Mouse (Mus musculus) megakaryocyte progenitor cell, adult 5-6 weeks (primary cell): ENCODE data around the gene Twf2. TPM values are rescaled to one million over a fixed set of nuclear protein-coding genes. Genes with fewer than 3 reads are reported as not detected.
"Not testable (repeated sequence)": the region's sequence is repeated elsewhere in the genome, so short reads cannot be mapped to it uniquely, and the experiment has no call there.

Experiments
- ATAC-seq: replicated peaks from 2 replicates; pipeline ENCODE4 v1.8.0; 2016; ENCODE audit warnings: mild to moderate bottlenecking, moderate TSS enrichment, inconsistent platforms; ENCODE audit not compliant: poor library complexity
- total RNA-seq, 2 experiments: library from RNA; stranded (forward) in 1 of 2; stranded (reverse) in 1 of 2; fragments of 157-497, 149-512 nt in 1 of 2; fragments of 200-1000 nt in 1 of 2; gene quantifications; 2 replicates each; pipeline versions ENCODE4 v1.2.3 to v1.2.4; 2015 to 2017

Gene Twf2
- 45.1 and 46.4 TPM in 2 replicates for total RNA-seq (2015)
- total RNA-seq (2017) = 67.5 and 80.6 TPM in 2 replicates

DNA sequence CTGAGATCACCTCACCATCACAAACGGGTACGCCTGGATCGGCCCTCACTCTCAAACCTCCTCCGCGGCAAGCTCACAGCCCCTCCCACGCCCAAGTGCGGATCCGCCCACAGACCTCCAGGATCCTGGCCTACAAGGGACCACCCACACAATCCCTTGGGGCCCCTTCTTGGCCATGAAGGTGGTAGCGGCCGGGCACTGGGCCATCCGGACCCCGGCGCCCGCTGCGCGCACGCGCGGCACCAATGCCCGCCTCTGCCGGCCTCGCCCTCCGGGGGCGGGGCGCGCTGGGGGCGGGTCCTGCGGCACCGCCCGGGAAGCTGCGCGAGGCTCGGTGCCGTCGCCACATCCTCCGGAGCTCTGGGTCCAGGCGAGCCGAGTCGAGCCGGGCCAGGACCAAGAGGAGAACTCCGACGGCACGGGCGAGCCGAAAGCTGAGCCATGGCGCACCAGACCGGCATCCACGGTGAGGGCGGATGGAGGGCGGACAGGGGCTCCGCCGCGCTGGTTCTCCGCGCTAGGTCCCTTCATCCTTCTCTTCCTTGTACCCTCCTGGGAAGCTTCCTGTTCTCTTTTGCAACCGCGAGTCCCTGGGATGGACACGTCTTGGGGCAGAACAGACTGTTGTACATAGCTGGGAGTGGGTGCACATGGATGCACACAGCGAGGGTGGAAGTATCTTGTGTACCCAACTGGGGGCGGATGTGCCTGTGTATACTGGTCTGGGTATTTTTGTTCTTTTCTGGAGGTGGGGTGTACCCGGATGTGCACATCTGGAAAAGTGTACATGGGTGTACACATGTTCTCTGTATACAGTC, at the start of gene Twf2:
Gene Twf2, plus strand, starts transcription at position 290 of the 818 bp plus-strand sequence.
- ATAC-seq = peak; percentile 65

DNA sequence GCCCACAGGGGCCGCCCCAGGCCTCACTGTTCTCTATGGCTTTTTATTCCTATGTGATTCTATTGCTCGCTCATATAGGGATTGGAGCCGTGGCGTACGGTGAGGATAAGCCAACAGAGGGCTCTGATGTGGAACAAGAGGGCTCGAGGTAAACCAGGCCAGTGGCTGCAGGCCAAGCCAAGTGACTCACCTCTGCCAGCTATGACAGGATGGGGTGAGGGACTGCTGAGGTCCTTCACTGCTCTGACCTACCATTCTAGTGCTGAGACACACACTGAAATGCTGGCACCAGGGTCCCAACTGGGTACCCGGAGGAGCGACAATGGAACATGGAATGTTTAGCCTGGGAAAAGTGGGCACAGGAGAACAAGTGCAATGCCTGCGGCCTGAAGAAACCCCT, 48.8 kb upstream of the Twf2 start:
- ATAC-seq = no peak

DNA sequence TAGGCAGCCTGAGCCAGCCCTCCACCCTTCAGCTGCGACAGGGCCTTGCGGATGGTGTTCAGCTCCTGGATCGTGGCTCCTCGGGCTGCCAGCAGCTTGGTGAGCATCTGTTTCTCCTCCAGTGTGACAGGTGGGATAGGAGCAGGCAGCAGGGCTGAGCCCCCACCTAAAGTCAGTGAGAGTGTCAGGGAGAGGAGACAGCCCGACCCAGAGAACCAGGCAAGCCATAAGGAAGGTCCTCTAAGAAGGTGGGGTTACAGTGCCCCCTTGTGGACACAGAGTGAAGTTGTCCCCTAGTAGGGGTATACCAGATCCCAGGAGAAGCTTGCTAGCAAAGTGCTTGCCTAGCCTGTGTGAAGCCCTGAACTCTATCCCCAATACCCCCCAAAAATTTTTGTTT, 46.5 kb upstream of the Twf2 start:
- ATAC-seq = peak; percentile 63

DNA sequence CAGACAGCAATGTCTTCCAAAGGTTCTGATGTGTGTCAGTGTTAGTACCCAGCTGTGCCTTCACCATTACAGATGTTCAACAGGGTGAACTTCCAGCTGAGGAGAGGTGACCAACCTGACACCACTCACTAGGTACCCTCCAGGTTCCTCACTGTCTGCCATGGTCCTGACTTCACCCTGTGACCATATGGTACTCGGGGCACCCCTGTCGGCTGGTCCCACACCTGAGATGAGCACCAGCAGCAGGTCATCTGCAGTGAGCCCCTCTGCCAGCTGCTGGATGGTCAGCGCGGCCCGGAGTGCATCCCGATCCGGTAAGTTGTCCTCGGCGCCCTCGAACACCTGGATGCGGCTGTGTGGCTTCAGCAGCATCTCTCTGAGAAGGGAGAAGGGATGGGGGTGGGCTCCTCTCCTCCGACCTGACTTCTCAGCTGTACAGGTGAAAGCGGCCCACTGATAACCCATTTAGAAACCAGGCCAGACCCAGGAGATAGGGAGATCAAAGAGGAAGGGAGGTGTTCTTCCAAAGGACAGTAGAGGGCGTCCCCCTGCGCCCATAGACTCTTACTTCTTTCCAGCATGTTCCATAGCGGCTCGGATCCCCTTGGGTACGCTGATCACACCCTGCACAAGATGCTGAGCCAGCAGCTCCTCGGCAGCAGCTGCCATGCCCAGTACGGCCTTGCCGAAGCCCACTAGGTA, 45.8 kb upstream of the Twf2 start:
- no peak for ATAC-seq

DNA sequence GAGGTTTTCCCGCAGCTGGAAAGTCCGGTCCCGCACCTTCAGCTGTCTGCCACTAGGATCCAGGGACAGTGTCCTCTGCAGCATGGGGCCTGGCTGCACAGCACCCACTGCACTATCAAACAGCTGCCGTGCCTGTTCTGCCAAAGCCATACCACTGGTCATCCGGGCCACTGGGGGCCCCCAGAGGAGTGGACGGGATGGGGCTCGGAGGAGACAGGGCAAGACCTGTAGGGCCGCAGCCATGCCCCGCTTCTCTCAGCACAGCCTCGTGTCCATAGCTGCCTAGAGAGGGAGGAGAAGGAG, 45.3 kb upstream of the Twf2 start:
- ATAC-seq = no peak

DNA sequence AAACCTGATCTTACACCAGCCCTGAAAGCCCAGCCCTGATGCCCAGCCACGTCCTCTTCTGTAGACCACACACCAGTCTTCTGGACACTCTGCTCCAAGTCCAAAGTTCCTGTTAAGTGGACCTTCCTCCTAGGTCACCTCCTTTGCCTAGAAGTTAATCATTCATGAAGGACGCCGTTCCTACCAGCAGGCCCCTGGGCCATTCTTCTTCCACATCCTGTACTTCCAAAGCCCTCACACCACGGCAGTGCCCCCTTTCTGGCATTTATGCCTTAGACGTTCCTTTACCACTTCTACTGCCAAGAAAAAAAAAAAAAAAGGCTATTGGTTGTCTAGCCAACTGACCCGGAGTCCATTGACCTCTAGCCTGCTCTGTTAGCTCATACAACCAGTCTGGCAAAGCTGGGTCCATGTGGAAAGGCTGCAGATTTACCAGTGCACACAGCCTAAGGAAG, 44.8 kb upstream of the Twf2 start, which contains the start of gene Glyctk:
Gene Glyctk, minus strand, starts transcription at position 102 of the 455 bp plus-strand sequence.
- no peak for ATAC-seq

DNA sequence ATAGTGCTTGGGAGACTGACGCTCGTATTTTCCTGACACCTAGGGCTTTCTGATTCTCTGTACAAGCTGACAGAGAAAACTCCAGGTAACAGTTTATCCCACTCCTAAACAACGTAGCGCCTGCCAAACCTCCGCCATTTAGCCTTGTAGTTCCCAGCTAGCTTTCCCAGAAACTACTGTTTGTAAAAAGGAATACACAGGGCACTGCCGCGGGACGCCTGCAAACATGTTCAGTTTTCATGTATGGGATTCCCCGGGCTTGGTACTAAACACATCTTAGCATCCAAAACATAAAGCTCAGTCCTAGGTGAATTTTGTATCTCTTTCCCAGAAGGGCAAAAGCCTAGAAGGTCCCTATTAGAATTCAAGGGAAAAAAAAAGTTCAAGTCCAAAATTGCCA, 43.7 kb upstream of the Twf2 start:
- no peak for ATAC-seq

DNA sequence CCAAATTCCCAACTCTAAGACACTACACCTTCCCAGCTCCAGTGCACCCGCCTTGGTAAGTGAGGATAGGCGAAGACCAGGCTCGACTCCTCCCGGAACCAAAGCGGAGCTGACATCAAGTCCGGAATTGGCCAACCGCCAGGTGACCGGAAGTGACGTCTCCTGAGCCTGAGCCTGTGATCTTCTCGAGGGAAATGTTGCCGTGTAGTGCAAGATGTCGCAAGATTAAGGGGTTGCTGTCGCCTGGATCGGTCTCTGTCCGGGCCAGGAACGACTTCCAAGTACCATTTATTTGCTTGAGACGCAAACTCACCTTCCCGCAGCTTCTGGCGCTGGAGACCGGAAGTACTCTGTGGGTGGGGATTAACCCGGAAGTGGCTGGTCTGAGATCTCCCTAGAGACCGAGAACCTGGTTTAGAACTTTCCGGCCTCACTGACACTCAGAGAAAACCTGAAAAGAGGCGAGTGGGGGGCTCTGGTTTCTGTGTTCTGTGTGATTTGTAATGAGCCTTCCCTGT, 43.1 kb upstream of the Twf2 start:
- peak; percentile 76 for ATAC-seq

DNA sequence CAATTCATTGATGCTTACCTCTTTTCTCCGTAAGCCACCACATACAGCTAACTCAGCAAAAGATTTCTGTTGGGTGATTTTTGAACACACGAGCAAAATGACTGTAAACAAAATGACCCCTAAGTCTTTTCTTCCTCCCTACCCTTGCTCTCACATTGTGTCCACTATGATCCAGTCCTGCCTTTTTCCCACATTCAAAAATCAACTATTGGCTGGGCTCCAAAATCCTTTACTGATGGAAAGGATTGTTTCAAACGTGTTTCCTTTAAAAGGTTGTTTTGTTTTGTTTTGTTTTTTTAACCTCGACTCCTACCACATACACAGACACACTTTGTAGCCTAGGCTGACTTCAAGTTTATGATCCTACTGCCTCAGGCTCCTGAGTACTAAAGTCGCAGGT, 42.5 kb upstream of the Twf2 start:
- ATAC-seq = no peak

DNA sequence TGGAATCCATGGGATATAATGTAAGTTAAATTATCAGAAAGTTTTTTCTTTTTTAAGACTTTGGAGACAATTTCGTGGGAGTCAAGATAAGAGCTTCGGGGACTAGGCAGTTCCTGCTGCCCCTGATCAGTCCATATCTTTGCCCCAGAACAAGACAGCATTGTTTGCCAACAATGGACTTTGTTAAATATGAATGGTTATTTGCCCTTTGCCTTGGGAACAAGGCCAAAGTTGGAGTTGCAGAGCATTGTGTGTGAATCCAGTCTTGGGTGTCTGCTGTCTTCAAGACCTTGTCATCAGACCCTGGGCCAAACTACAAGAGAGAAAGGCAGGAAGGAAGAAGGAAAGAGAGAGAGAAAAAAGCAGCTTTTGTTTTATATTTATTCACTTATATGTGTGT, 36.2 kb upstream of the Twf2 start:
- ATAC-seq = no peak

DNA sequence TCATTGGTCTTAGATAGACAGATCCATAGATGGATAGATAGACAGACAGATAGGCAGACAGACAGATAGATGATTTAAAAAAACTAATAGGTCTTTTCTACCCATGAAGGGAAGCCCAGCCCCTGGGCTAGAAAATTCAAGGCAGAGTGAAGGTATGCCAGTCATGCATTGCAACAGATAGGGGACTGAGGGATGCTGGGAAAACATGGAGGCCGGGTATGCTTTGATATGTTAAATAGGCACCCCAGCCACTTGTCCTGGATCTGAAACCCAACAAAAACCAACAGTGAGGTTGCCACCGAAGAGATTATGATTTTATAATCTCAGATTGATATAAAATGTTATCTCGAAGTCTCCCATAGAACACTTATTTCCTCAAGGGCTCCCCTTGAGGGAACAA, 35.7 kb upstream of the Twf2 start:
- ATAC-seq = no peak

DNA sequence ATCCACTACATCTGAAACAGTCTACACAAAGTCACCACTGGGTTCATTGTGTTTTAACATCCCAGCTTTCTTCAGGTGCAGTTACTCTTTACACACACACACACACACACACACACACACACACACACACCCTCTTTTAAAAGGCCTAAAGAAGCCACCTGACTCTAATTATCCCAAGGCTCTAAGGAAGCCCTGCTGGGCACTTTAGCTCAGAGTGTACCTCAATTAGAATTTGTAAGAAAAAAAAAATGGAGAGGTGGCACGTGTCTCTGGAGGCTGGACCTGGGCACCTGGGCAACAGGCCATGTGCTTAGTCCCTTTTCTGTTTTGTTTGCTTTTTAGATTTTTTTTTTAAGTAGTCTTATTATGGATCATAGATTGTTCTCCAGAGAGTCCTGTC, 35.2 kb upstream of the Twf2 start:
- no peak for ATAC-seq

DNA sequence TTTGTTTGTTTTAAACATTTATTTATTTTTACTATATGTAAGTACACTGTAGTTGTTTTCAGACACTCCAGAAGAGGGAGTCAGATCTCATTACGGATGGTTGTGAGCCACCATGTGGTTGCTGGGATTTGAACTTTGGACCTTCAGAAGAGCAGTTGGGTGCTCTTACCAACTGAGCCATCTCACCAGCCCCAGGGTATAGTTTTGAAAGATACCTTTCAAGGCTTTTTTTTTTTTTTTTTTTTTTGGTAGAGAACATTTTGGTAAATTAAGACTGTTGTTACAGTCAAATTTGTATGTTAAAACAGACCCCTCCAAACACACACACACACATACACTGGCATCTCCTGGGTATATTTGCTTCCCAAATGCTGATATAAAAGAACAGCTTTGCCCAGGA, 33.9 kb upstream of the Twf2 start:
- not testable (repeated sequence) for ATAC-seq

DNA sequence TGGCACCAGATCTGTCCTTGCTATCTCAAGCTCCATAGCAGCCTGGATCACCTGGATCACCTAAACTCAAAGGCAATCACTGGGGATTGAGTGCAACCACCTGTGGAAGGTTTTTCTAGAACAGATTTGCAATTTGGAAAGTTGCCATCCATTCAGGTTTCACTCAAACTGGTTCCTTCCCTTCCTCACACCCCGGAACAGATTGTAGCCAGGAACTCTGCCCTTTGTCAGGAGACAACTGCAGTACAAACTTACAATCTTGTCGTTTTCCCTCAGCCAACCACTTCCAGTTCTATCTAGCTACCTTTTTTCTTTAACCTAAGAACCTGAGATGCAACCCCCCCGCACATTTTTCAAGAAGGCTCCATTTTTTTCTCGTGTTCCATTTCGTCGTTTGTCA, 33.0 kb upstream of the Twf2 start:
- no peak for ATAC-seq

DNA sequence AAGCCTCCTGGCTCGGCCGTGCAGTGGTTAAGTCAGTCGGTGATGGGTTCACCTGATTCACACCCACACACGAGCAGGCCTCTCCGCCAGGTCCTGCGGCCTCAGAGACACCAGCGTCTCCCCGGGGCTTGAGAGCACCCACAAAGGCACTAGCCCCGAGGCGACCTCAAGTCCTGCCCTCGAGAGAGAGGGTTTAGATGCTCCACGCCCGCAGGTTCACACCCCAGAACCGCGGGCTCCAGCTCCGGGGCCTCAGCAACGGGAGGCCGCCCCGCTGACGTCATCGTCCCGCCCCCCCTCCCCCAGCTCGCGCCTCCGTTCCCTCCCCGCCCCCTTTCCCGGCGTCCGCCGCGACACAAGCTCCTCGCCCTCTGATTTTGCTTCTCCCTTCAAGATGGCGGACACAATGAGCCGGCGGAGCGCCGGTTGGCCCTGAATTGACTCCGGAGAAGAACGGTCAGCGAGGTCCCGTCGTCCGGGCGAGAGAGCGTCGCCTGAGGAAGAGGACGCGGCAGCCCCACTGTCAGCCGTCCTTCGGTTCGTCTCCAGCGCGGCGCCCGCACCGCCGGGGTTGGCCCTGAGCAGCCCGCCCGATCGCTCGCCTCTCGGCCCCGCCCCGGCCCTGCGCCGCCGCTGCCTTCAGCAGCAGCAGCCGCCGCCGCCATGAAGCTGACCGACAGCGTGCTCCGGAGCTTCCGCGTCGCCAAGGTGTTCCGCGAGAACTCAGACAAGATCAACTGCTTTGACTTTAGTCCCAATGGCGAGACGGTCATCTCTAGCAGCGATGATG, 32.2 kb upstream of the Twf2 start, which contains the start of gene Wdr82:
Gene Wdr82, plus strand, starts transcription at position 373 of the 790 bp plus-strand sequence.
- ATAC-seq = peak; percentile 82

DNA sequence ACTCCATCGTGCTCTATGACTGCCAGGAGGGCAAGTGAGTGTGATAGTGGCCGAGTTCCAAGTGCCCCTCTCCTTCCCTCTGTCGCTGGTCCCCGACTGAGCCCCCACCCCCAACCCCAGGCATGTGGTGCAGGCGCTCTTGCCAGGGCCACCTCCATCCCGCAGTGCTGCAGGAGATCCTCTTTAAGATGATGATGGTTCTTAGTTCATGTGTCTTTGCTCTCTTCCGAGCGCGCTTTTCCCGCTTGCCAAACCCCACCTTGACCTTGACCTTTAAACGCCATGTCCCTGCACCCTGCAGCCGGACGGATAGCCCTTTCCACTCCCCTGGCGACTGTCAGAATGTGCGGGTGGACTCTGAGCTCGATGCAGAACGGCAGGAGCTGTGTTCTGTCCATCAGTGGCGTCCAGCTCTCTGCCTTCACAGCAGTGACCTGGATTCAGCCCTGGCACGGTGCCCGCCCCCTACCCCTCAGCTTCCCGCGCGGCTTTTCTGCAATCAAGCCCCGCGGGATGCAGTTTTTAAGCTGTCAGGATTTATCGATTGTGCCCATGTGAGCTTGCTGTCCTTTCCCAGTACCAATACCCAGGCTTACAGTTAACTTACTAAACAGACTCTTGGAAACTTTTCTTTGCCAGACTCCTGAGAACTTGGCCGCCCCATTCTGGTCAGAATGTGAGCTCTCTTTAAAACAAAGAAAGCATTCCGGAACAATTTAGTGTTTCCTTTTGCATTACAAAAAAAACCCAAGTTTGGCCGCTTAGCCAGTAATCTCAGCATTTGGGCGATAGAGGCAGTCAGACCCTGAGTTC, 31.4 kb upstream of the Twf2 start:
- ATAC-seq = peak; percentile 19

DNA sequence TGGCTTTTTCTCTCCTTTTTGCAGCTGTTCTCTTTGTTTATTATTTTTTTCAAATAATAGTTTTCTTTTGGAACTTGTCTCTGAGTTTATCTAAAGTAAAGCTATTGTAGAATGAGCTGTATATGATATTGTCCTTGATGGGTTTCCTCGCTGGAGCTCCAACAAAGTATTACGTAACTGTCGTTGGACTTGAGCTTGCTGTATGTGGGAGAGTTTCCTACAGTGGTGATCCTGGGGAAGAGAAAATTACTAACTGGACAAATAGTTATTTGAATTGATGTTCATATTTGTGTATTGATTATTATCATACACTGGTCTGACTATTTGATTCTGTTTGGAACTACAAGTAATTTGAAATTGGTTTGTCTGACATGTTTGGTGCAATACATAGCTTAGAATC, 30.4 kb upstream of the Twf2 start:
- no peak for ATAC-seq

DNA sequence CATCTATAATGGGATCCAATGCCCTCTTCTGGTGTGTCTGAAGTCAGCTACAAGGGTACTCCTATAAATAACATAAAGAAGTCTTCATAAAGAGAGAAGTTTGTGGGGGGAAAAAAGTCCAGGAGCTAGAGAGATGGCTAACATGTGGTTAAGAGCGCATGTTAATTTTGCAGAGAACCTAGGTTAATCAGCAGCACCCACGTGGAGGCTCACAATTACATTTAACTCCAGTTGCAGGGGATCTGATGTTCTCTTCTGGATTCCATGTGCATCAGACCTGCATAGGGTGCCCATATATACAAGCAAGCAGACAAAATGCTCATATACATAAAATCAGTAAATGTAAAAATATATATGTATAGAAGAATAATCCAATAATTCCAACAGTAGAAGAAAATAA, 29.5 kb upstream of the Twf2 start:
- no peak for ATAC-seq

DNA sequence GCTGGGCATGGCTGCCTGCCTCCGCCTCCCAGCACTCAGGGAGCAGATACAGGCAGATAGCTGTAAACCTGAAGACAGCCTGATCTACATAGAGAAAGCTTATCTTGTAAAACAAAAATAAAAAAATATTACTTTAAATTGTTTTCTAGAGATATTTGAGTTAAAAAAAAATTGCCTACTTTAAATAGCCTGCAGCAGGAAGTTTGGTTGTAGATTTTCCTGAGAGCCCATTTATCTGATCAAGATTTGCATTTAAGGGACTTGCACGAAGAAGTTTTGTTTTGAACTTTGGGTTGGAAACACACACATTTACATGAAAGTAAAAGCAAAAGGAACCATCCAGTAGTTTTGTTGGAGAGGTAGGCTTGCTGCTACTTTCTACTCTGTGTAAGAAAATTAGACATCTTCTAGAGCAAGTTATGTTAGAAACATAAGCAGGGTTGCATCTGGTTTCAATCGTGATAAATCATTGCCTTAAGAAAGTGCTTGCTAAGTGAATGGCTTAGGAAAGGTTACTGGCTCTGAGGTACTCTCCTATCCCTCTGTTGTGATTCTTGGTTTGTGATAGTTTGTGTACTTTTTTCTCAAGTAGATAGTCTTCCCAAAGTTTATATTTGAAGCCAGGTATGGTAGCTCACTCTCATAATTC, 27.2 kb upstream of the Twf2 start:
- ATAC-seq = no peak

DNA sequence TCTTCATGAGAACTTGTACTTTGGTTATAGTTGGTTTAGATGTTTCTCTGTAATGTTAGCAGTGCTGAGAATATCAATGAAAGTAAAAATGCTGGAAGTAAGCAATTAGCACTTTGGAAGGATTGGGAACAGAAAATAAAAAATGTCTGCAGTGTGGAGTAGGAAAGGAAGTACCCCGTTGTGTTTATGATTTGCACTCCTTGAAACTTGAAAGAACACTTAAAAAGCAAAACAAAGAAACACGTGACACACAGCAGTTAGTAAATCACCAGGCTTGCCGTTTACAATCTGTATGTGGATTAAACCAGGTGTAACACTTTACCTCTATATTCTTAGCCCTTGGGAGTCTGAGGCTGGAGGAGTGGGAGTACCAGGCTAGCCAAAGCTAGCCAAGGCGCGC, 26.1 kb upstream of the Twf2 start:
- no peak for ATAC-seq
